Mouse (Mus musculus): Measurements from ENCODE around the gene Kdm6b. TPM values are rescaled to one million over a fixed set of nuclear protein-coding genes. Genes with fewer than 3 reads are reported as not detected.
"Not testable (repeated sequence)": the region's sequence is repeated elsewhere in the genome, so short reads cannot be mapped to it uniquely, and the experiment has no call there.

Gene Kdm6b
- polyA plus RNA-seq, 1 experiment from 2014 or later, result 19.5 TPM

GRCm38 (mm10) chr11:69396772-69397171 lies 16.7 kb downstream of the Kdm6b start:
- H3K36me3 ChIP-seq, result peaks cover 24% of the 10 kb centered on the region
- no peaks in the 10 kb centered on the region for H3K27me3 ChIP-seq
- H3K9ac ChIP-seq, result peak overlapping the region; percentile 94; the same call in 1 of the 2 replicates
- peak overlapping the region; percentile 87 for H3K4me3 ChIP-seq
- WGBS, result 28% methylated on average over 11 of the region's 11 CpGs
- no peaks in the 10 kb centered on the region for H3K9me3 ChIP-seq (replicated peaks)
- H3K4me1 ChIP-seq (replicated peaks), result peaks cover 53% of the 10 kb centered on the region
- peak overlapping the region; percentile 99 for H3K27ac ChIP-seq
- H3K4me2 ChIP-seq, result peak overlapping the region; percentile 82
- ATAC-seq (replicated peaks; ENCODE audit: insufficient number of reproducible peaks, insufficient read depth, low FRiP score, low read depth), result no peak

- Histone ChIP-seq H3K4me1 (replicated peaks) (peaks cover 46% of the 10 kb centered on the region), H3K36me3 (peaks cover 16% of the 10 kb centered on the region), H3K27me3 (no peaks in the 10 kb centered on the region), H3K27ac (peak overlapping the region; percentile 99), H3K4me3 (peak overlapping the region; percentile 87), H3K9me3 (replicated peaks) (no peaks in the 10 kb centered on the region), H3K4me2 (peak overlapping the region; percentile 82), H3K9ac (peak overlapping the region; percentile 94)
- peak; percentile 86 for ATAC-seq (replicated peaks; ENCODE audit: insufficient number of reproducible peaks, insufficient read depth, low FRiP score, low read depth)
- WGBS, result under 1% methylated on average over 48 of the region's 48 CpGs
Measured at GRCm38 (mm10) chr11:69395634-69396373, 17.7 kb downstream of the Kdm6b start.

GRCm38 (mm10) chr11:69395235-69395633 lies 18.2 kb downstream of the Kdm6b start, which contains the start of the genes Naa38 and Cyb5d1:
Gene Naa38, plus strand, starts transcription at chr11:69395487.
Gene Cyb5d1, minus strand, starts transcription at chr11:69395631.
- not testable (repeated sequence) for H3K9me3 ChIP-seq (replicated peaks); H3K27me3 ChIP-seq
- Histone ChIP-seq H3K4me2 (peak within 1 kb of the TSS; percentile 82), H3K4me1 (replicated peaks) (peaks cover 42% of the 10 kb centered on the region), H3K4me3 (peak within 1 kb of the TSS; percentile 87), H3K36me3 (peaks cover 10% of the 10 kb centered on the region), H3K9ac (peak within 1 kb of the TSS; percentile 94), H3K27ac (peak within 1 kb of the TSS; percentile 99)
- peak; percentile 75 for ATAC-seq (replicated peaks; ENCODE audit: insufficient number of reproducible peaks, insufficient read depth, low FRiP score, low read depth)
- under 1% methylated on average over 24 of the region's 24 CpGs for WGBS

- WGBS, result 1% methylated on average over 31 of the region's 31 CpGs
- not testable (repeated sequence) for ATAC-seq (replicated peaks; ENCODE audit: insufficient number of reproducible peaks, insufficient read depth, low FRiP score, low read depth)
- peak overlapping the region; percentile 67 for H3K9ac ChIP-seq
Measured at GRCm38 (mm10) chr11:69394591-69395167, 18.8 kb downstream of the Kdm6b start.

GRCm38 (mm10) chr11:69390400-69391034 lies 23.0 kb downstream of the Kdm6b start:
- peaks cover 4% of the 10 kb centered on the region for H3K4me1 ChIP-seq (replicated peaks)
- 45% methylated on average over 10 of the region's 10 CpGs for WGBS
- ATAC-seq (replicated peaks; ENCODE audit: insufficient number of reproducible peaks, insufficient read depth, low FRiP score, low read depth), result no peak
- H3K27me3 ChIP-seq, result no peaks in the 10 kb centered on the region
- no peak overlapping the region for H3K27ac ChIP-seq
- H3K9ac ChIP-seq, result no peak overlapping the region
- no peak overlapping the region for H3K4me2 ChIP-seq
- no peaks in the 10 kb centered on the region for H3K9me3 ChIP-seq (replicated peaks)
- H3K36me3 ChIP-seq, result no peaks in the 10 kb centered on the region
- no peak overlapping the region for H3K4me3 ChIP-seq

More at GRCm38 (mm10) chr11:69394591-69395167, 18.8 kb downstream of the Kdm6b start:
- Histone ChIP-seq H3K27ac (peak overlapping the region; percentile 99), H3K4me3 (peak overlapping the region; percentile 87), H3K4me1 (replicated peaks) (peaks cover 39% of the 10 kb centered on the region), H3K4me2 (peak overlapping the region; percentile 82)
- H3K27me3 ChIP-seq; H3K9me3 ChIP-seq (replicated peaks); H3K36me3 ChIP-seq: not testable (repeated sequence)

GRCm38 (mm10) chr11:69389531-69390399 lies 23.7 kb downstream of the Kdm6b start:
- H3K27me3 ChIP-seq, result no peaks in the 10 kb centered on the region
- no peak overlapping the region for H3K4me2 ChIP-seq
- WGBS, result 64% methylated on average over 14 of the region's 14 CpGs

GRCm38 (mm10) chr11:69388680-69389079 lies 24.8 kb downstream of the Kdm6b start:
- 94% methylated on average over 4 of the region's 4 CpGs for WGBS
- H3K27ac ChIP-seq, result no peak overlapping the region
- ATAC-seq (replicated peaks; ENCODE audit: insufficient number of reproducible peaks, insufficient read depth, low FRiP score, low read depth), result no peak
- no peaks in the 10 kb centered on the region for H3K27me3 ChIP-seq
- H3K9me3 ChIP-seq (replicated peaks), result no peaks in the 10 kb centered on the region
- H3K9ac ChIP-seq, result no peak overlapping the region
- no peak overlapping the region for H3K4me2 ChIP-seq
- no peaks in the 10 kb centered on the region; the same call in 1 of the 2 replicates for H3K4me1 ChIP-seq (replicated peaks)
- H3K36me3 ChIP-seq, result no peaks in the 10 kb centered on the region
- H3K4me3 ChIP-seq, result no peak overlapping the region

More at GRCm38 (mm10) chr11:69389531-69390399, 23.7 kb downstream of the Kdm6b start:
- no peak overlapping the region for H3K9ac ChIP-seq
- no peaks in the 10 kb centered on the region for H3K36me3 ChIP-seq
- peaks cover 4% of the 10 kb centered on the region for H3K4me1 ChIP-seq (replicated peaks)
- ATAC-seq (replicated peaks; ENCODE audit: insufficient number of reproducible peaks, insufficient read depth, low FRiP score, low read depth), result no peak
- no peak overlapping the region for H3K27ac ChIP-seq
- H3K9me3 ChIP-seq (replicated peaks), result no peaks in the 10 kb centered on the region
- H3K4me3 ChIP-seq, result no peak overlapping the region

- H3K4me1 ChIP-seq (replicated peaks), result peaks cover 6% of the 10 kb centered on the region
- ATAC-seq (replicated peaks; ENCODE audit: insufficient number of reproducible peaks, insufficient read depth, low FRiP score, low read depth), result no peak
Measured at GRCm38 (mm10) chr11:69386758-69387157, 26.7 kb downstream of the Kdm6b start.

GRCm38 (mm10) chr11:69384979-69385378 lies 28.5 kb downstream of the Kdm6b start:
- Histone ChIP-seq H3K9ac (no peak overlapping the region), H3K4me3 (no peak overlapping the region), H3K27ac (no peak overlapping the region), H3K9me3 (replicated peaks) (no peaks in the 10 kb centered on the region), H3K27me3 (no peaks in the 10 kb centered on the region), H3K4me2 (no peak overlapping the region), H3K4me1 (replicated peaks) (peaks cover 12% of the 10 kb centered on the region), H3K36me3 (no peaks in the 10 kb centered on the region)
- no peak for ATAC-seq (replicated peaks; ENCODE audit: insufficient number of reproducible peaks, insufficient read depth, low FRiP score, low read depth)
- WGBS, result 70% methylated on average over 6 of the region's 6 CpGs

More at GRCm38 (mm10) chr11:69386758-69387157, 26.7 kb downstream of the Kdm6b start:
- H3K27me3 ChIP-seq, result no peaks in the 10 kb centered on the region
- no peak overlapping the region for H3K9ac ChIP-seq
- H3K4me3 ChIP-seq, result no peak overlapping the region
- no peak overlapping the region for H3K27ac ChIP-seq
- no peaks in the 10 kb centered on the region for H3K9me3 ChIP-seq (replicated peaks)
- no peak overlapping the region for H3K4me2 ChIP-seq
- H3K36me3 ChIP-seq, result no peaks in the 10 kb centered on the region
- WGBS, result 72% methylated on average over 7 of the region's 7 CpGs

GRCm38 (mm10) chr11:69382478-69383105 lies 30.9 kb downstream of the Kdm6b start:
- no peaks in the 10 kb centered on the region for H3K9me3 ChIP-seq (replicated peaks)
- ATAC-seq (replicated peaks; ENCODE audit: insufficient number of reproducible peaks, insufficient read depth, low FRiP score, low read depth), result no peak
- no peak overlapping the region for H3K9ac ChIP-seq
- no peak overlapping the region for H3K27ac ChIP-seq
- WGBS, result 51% methylated on average over 10 of the region's 10 CpGs
- no peaks in the 10 kb centered on the region for H3K36me3 ChIP-seq
- no peaks in the 10 kb centered on the region for H3K27me3 ChIP-seq
- H3K4me1 ChIP-seq (replicated peaks), result peaks cover 14% of the 10 kb centered on the region
- no peak overlapping the region for H3K4me3 ChIP-seq
- H3K4me2 ChIP-seq, result no peak overlapping the region

Data from heart, embryonic 15.5 days (tissue).